Mouse (Mus musculus) cerebellum, adult 9-11 months (tissue): Measurements from ENCODE around the gene Bsph2.

ENCODE experiments used
- DNase-seq: peaks from one replicate; pipeline ENCODE4 v3.0.0; 2022

Gene Bsph2

DNA sequence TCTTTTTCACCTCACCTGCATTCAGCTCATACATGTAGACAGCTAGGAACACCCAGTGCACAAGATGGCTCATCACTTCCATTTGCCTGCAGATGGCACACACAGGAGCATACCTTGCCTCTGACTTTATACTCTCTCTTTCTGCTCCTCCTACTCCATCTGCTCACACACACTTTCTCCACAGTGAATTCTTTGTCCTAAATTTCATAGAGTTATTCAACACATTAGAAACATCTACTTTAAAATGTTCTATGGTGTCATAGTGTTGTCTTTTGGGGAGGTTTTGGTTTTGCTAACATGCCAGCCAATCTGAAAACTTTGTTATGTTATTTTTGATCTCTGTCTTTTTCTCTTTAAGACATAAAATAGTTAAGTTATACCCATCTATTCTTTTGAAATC is at the start of gene Bsph2:
TSS of gene Bsph2 (minus strand) at position 101 of the 400 bp plus-strand sequence.
- DNase-seq = no peak

DNA sequence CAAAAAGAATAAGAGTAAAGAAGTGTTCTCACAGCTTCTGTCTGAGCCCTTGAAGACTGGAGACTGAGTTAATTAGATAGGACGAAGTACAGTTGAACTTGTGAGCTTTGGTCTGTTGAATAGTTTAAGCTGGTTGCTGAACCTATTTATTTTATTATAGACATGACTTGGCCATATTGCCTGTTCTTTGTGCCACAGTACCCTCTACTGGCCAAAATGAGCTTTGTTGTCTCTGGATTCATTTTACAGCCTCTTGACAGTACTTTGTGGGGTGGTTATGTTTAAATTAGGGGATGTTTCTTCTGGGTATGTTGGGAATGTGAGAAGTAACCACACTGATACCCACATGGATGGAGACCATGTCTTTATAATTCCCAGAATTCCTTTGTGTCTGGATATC is 59.3 kb downstream of the Bsph2 start:
- no peak for DNase-seq
